Mouse (Mus musculus): ENCODE data around the gene Mtcl1. TPM values are rescaled to one million over a fixed set of nuclear protein-coding genes. Genes with fewer than 3 reads are reported as not detected.

The Mtcl1 gene
- polyA plus RNA-seq, 2 experiments from 2014 or later: 0.28 TPM; not detected in 1

- no peak for ATAC-seq
These were observed 41.7 kb downstream of the Mtcl1 start for GRCm38 (mm10) chr17:66407833-66408232.

- no peak for ATAC-seq
These were observed 43.9 kb downstream of the Mtcl1 start for GRCm38 (mm10) chr17:66405601-66406000.

- no peak for ATAC-seq
These were observed 44.5 kb downstream of the Mtcl1 start for GRCm38 (mm10) chr17:66404883-66405590.

GRCm38 (mm10) chr17:66402791-66403470 is 46.6 kb downstream of the Mtcl1 start:
- ATAC-seq: no peak

GRCm38 (mm10) chr17:66401596-66402265 is 47.8 kb downstream of the Mtcl1 start:
- no peak for ATAC-seq

GRCm38 (mm10) chr17:66399780-66400179 is 49.8 kb downstream of the Mtcl1 start:
- no peak for ATAC-seq

- ATAC-seq: no peak
These were observed 55.0 kb downstream of the Mtcl1 start for GRCm38 (mm10) chr17:66394571-66394970.

GRCm38 (mm10) chr17:66388307-66388706 is 61.2 kb downstream of the Mtcl1 start:
- no peak for ATAC-seq

GRCm38 (mm10) chr17:66381338-66381737 is 68.2 kb downstream of the Mtcl1 start:
- ATAC-seq: no peak

GRCm38 (mm10) chr17:66379900-66380857 is 69.4 kb downstream of the Mtcl1 start:
- no peak for ATAC-seq

GRCm38 (mm10) chr17:66379308-66379707 is 70.2 kb downstream of the Mtcl1 start:
- no peak for ATAC-seq

- ATAC-seq: no peak
These were observed 71.4 kb downstream of the Mtcl1 start for GRCm38 (mm10) chr17:66378127-66378526.

- ATAC-seq: no peak
These were observed 74.8 kb downstream of the Mtcl1 start for GRCm38 (mm10) chr17:66374633-66375272.

GRCm38 (mm10) chr17:66370867-66371266 is 78.7 kb downstream of the Mtcl1 start:
- ATAC-seq: no peak

GRCm38 (mm10) chr17:66369777-66370176 is 79.8 kb downstream of the Mtcl1 start:
- ATAC-seq: no peak

- no peak for ATAC-seq
These were observed 81.4 kb downstream of the Mtcl1 start for GRCm38 (mm10) chr17:66368127-66368526.

GRCm38 (mm10) chr17:66365664-66366063 is 83.9 kb downstream of the Mtcl1 start:
- ATAC-seq: no peak

- ATAC-seq: no peak
These were observed 84.3 kb downstream of the Mtcl1 start for GRCm38 (mm10) chr17:66365293-66365642.

GRCm38 (mm10) chr17:66364525-66365292 is 84.8 kb downstream of the Mtcl1 start:
- ATAC-seq: no peak

- no peak for ATAC-seq
These were observed 85.6 kb downstream of the Mtcl1 start for GRCm38 (mm10) chr17:66363852-66364524.

Measured in CD4-positive, CD25-positive, alpha-beta regulatory T cell, adult 4 months (primary cell).